Mouse (Mus musculus) adrenal gland (tissue): Measurements from ENCODE around the gene Anxa9.

Source experiments
- intact Hi-C: fragments of 180-260 bp; cut with DNase I; formaldehyde crosslinking; loops from one replicate; pipeline ENCODE4 v1.15.1; 2025

The Anxa9 gene

DNA sequence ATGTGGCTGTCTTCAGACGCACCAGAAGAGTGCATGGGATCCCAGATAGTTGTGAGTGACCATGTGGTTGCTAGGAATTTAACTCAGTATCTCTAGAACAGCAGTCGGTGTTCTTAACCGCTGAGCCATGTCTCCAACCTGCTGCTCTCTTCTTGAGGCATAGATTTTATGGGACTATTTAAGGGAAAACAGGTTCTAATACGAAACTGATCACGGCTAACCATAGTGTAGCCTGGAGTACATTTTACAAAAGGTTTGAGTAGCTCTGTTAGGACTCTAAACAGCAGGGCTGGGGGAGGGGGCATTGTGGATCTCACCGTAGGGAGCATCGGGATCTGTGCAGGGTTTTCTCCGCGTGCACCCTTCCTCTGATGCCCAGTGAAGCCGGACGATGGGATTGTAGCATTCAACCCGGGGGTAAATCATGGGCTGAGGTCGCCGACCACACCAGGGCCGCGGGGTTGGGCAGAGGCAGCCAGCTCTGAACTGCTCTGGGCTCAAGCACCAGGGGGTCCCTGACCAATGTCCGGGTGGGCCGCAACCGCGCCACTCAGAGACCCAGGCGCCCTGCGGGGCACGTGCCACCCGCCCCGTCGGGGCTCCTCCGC, 7.6 kb upstream of the Anxa9 start, which contains the start of gene Cers2:
TSS of gene Cers2 (plus strand) at position 306 of the 608 bp plus-strand sequence.
- intact Hi-C loops, result no loop called here

- intact Hi-C loops, result no loop called here
Measured at GRCm38 (mm10) chr3:95314075-95314474, 7.1 kb upstream of the Anxa9 start.

DNA sequence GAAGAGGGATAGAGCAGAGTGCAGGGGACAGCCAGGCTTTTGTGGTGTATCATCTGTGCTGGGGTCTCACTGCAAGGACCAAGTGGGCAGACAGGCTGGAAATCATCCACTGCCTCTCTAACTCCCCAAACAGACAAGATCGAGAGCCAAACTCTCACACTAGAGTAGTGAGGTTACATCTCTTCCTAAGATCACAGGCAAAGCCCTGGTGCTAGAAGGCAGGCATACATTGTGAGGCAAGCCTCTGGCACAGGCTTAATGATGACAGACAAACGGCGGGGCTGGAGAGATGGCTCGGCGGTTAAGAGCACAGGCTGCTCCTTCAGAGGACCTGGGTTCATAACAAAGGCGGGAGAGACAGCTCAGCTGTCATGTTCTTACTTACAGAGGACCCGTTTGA, 6.5 kb upstream of the Anxa9 start:
- intact Hi-C loops, result no loop called here

DNA sequence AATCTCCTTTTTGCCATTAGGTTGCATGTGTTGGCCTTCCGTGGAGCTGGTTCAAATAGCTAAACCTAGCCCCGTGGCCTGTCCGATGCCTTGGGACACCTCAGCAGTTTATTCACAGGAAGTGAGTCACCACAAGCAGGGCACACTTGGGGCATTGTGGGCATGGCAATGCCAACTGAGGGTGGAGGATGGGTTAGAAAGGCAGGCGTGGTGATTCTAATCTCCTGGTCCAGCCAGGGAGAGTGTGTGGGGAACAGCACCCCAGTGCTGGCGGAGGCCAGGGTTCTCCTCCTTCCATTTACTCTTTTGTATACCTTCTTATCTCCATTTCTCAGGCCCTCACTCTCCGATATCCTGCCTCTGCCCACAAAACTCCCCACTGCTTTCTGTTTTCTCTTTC, 5.6 kb upstream of the Anxa9 start:
- intact Hi-C loops, result no loop called here

DNA sequence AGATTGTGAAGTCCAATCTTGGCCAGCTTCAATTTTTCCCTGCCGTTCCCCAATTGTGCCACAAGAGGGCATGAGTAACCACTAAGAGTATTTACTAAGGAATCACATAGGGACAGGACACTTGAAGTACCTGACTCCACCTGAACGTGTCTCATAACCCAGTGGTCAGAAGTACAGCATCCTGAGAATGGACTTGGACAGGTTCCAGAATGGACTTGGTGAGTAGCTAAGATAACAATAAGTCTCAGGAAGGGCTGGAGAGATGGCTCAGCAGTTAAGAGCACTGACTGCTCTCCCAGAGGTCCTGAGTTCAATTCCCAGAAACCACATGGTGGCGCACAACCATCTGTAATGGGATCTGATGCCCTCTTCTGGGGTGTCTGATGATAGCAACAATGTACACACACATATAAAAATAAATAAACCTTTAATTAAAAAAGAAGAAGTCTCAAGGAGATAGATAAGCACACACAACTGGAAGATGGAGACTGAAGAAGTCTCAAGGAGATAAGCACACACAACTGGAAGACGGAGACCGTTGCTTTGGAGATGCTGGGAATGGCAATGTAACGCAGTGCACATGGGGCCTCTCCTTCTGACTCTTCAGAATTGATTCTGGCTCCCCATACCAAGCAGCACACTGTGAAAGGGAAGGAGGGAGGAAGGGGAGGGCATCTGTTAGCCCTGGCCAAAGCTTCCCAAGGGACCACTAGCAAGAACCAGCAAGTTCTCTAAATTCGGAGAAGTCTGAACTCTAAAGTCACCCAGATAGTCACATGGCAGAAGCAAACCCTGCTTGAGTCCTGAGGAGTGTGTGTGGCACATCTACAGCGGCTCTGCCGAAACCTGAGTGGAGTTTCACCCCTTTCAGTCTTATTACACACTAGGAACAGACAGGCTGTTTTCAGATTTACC, 4.2 kb upstream of the Anxa9 start:
- intact Hi-C loops, result no loop called here

- intact Hi-C loops, result no loop called here
Measured at GRCm38 (mm10) chr3:95310496-95310895, 3.5 kb upstream of the Anxa9 start.

- intact Hi-C loops, result no loop called here
Measured at GRCm38 (mm10) chr3:95306244-95306643, 732 bp downstream of the Anxa9 start.

DNA sequence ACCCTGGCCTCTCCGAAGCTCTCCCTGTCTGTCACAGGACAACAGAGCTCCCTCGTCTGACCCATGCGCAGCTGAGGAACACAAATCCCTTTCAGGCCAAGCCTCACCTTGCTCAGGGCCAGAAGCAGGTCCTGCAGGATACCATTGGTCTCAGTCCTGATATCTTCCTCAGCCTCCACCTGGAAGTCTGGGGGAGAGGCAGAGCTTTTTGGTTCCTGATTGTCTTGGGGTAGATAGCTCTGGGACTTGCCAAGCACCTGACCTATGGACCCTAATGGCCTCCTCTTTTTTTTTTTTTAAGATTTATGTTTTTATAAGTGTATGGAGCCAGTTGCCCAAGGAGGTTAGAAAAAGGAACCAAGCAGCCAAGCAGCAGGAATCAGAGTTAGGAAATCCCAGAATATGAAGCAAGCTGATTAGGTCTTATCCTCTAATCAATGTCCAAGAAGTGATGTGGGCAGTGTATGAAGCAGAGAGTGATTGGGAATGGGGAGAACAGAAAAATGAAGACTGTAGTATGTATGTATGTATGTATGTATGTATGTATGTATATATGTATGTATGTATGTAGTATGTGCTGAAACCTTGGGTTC, 5.7 kb downstream of the Anxa9 start:
- intact Hi-C loops, result no loop called here

- intact Hi-C loops, result no loop called here
Measured at GRCm38 (mm10) chr3:95298018-95298417, 9.0 kb downstream of the Anxa9 start.

DNA sequence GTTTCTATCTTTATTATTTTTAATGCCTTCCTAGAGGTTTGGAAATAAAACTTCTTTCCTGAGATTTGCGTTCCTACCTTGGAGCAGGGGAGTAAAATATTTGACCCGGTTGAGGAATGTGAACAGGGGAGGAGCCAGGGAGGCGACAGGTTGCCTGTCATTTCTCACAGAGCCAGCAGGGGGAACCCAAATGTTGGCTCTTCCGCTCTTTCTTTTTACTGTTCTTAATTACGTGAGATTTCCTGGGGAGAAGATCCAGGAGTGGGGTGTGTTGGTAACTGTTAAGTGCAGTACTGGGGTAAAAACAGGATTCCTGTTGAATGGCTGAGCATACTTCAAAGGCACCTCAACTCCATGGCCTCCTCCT, 10.9 kb downstream of the Anxa9 start:
- intact Hi-C loops, result no loop called here

GRCm38 (mm10) chr3:95295321-95296102, 11.5 kb downstream of the Anxa9 start:
- intact Hi-C loops, result no loop called here

GRCm38 (mm10) chr3:95294718-95295117, 12.3 kb downstream of the Anxa9 start:
- intact Hi-C loops, result no loop called here

DNA sequence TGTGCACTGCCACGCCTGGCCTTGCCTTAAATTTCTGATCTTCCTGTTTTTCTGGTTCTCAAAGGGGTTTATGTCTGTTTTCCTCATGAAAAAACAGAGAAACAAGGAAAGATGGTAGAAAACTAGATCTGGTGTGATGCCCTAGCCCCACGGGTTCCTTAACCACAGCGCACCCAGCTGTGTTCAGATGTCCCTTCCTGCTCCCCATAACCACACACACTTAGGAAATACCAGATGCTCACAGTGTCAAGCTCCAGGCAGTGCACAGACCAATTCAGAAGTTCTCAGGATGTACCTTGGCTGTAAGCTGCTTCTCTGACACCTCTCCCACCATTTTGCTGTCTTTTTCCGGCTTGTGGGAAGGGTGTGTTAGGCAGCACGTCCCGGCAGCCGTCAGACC, 12.7 kb downstream of the Anxa9 start:
- intact Hi-C loops, result no loop called here

DNA sequence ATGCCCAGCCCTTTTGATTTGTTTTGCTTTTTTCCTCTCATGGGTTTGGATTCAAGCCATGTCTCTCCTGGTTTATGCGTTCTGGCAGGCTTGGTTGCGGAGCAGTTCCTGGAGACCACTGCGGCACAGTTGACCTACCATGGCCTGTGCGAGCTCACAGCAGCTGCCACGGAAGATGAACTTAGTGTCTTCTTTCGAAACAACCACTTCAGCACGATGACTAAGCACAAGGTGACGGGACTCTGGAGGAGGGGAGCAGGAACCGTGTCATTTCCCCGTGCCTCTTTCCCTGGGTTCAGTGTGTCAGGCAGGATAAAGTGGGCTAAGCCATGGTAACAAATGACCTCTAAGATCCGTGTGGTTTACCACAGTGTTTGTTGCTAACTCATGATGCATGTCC, 13.4 kb downstream of the Anxa9 start:
- intact Hi-C loops, result no loop called here

- intact Hi-C loops, result no loop called here
Measured at GRCm38 (mm10) chr3:95292899-95293298, 14.1 kb downstream of the Anxa9 start.

GRCm38 (mm10) chr3:95291041-95291440, 15.9 kb downstream of the Anxa9 start:
- intact Hi-C loops, result no loop called here

DNA sequence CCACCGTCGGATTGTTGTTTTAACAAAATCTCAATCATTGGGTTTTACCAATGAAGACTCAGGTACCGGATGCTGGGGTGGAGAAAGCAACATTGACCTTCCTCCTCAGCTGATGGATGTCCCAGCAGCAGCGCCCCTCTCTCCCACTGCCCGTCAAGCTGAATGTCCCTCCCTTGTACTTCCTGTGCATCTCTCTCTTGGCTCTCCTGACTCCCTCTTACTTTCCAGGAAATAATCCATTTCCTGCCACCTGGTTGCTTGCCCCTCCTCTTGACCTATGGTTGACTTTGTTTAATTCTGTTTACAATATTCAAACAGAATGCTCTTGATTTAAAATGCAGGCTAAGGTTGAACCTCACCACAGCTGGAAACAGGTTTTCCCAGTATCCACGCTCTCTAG, 16.8 kb downstream of the Anxa9 start:
- intact Hi-C loops, result no loop called here

- intact Hi-C loops, result no loop called here
Measured at GRCm38 (mm10) chr3:95289419-95289818, 17.6 kb downstream of the Anxa9 start.

- intact Hi-C loops, result no loop called here
Measured at GRCm38 (mm10) chr3:95287541-95287940, 19.4 kb downstream of the Anxa9 start.

DNA sequence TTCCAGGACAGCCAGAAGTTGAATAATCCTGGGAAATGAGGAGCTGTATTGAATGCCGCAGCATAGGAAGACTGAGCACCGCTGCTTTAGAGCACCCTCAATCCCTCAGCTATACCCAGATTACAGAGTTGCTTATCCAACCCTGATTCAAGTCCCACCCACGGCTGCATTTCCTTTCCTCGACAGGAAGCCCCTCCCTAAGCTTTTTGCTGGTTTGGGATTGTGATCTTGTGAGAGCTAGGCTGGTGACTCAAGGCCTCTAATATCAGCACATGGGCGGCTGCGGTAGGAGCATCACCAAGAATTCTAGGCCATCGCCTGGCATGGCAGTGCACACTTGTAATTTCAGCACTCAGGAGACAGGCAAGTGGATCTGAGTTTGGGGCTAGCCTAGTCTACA, 20.5 kb downstream of the Anxa9 start:
- intact Hi-C loops, result no loop called here

- intact Hi-C loops, result no loop called here
Measured at GRCm38 (mm10) chr3:95286011-95286410, 21.0 kb downstream of the Anxa9 start.

DNA sequence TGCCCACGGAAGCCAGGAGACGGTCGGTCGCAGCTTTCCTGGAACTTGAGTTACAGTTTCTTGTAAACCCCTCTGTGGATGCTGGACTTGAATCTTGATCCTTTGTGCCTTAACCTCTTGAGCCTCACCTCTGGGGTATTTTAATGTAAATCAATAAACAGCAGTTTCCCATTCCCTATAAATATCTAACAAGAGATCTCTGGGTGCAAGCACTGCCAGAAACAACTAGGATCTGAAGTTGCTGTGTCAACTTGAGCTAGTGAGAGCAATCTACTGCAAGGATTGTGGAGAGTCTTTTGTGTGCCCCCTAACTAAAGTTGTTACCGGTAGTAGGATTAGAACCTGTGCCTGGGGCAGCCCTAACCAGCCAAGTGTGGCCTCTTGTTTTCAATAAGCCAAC, 21.6 kb downstream of the Anxa9 start:
- intact Hi-C loops, result no loop called here
